Mouse (Mus musculus) olfactory bulb, adult 2 months (tissue): ENCODE data around the gene Abcc4.

Experiments
- CTCF ChIP-seq: fragments of 200-500 bp; IDR thresholded peaks from 2 replicates; pipeline ENCODE4 v1.5.1; 2012; ENCODE audit warnings: low read depth, mild to moderate bottlenecking, low read length, moderate library complexity; ENCODE audit not compliant: insufficient read depth
- POLR2A ChIP-seq: fragments of 200-500 bp; IDR thresholded peaks from 2 replicates; pipeline ENCODE4 v1.6.1; 2012; ENCODE audit warnings: mild to moderate bottlenecking, low read depth, low read length, moderate library complexity; ENCODE audit not compliant: insufficient read depth

DNA sequence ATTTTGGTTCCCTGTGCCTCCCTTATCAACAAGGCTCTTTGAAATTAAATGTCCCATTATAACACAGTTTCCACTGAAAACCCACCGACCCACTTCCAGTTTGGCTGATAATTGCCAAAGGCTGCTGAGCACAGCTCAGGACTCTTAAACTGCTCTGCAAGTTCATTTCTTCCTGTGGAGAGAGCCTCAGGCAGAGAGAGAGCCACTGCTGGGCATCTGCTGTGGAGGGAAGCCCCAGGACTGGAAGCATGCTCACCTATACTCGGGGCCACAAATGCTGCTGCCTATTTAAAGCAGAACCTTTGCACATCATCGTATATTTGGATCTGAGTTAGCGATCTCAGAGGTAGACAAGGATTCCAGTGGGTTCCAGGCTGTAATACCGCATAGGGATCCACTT lies 139.2 kb downstream of the Abcc4 start:
- TF ChIP-seq CTCF (no peak), POLR2A (no peak)
